Mouse (Mus musculus): Measurements from ENCODE around the gene Pcnt. TPM values are rescaled to one million over a fixed set of nuclear protein-coding genes. Genes with fewer than 3 reads are reported as not detected.

Gene Pcnt
- polyA plus RNA-seq, 1 experiment from 2014 or later = 8.8 TPM

DNA sequence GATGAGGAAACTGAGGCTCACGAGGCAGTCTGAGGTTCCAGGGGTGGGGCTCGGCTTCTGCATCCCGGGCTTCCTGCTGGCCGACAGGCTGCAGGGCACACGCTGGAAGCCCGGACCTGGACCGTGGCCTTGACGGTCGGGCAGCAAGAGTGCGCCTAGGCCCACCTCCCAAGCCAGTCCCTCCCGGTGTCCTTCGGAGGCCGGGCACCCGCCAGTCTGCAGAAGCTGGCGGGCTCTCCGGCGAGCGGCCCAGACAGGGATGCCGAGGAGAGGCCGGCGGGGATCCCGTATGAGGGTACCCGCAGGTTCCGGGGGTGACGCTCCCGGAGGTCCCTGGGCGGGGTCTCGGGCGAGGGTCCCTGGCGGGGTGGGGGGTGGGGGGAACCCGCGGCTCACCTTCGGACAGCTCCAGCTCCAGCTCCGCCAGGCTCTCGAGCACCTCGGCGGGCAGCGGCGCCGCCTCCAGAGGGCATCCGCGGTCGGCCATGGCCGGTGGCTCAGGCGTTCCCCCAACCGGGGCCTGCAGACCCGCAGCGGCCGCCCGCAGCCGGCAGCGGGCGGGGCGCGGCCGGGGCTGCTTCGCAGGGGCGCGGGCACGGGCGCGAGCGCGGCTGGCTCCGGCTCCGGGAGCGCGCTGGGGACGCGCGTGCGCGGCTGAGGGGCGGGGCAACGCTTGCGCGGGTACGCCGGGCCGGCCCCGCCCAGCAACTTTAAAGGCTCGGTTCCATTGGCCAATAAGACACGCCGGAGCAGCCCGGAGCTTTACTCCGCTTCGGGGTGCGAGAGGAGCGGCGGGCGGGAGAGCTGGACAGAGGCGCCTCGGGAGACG is 97.7 kb downstream of the Pcnt start, which contains the start of gene Dip2a:
Gene Dip2a (minus strand): TSS at position 581 of the 829 bp plus-strand sequence.
- H3K9ac ChIP-seq = peak within 1 kb of the TSS; percentile 94
- H3K9me3 ChIP-seq = no peaks in the 10 kb centered on the region
- H3K4me1 ChIP-seq = peaks cover 24% of the 10 kb centered on the region
- ATAC-seq (replicated peaks) = peak; percentile 94
- H3K27ac ChIP-seq = peak within 1 kb of the TSS; percentile 90
- H3K4me2 ChIP-seq = peak within 1 kb of the TSS; percentile 85
- no peaks in the 10 kb centered on the region for H3K27me3 ChIP-seq (replicated peaks)
- H3K4me3 ChIP-seq = peak within 1 kb of the TSS; percentile 77
- under 1% methylated on average over 91 of the region's 94 CpGs for WGBS
- no peaks in the 10 kb centered on the region for H3K36me3 ChIP-seq (replicated peaks)

- Histone ChIP-seq H3K36me3 (replicated peaks) (no peaks in the 10 kb centered on the region), H3K9ac (no peak overlapping the region), H3K4me3 (no peak overlapping the region), H3K4me2 (no peak overlapping the region), H3K9me3 (no peaks in the 10 kb centered on the region), H3K27ac (no peak overlapping the region), H3K4me1 (no peaks in the 10 kb centered on the region), H3K27me3 (replicated peaks) (no peaks in the 10 kb centered on the region)
- WGBS = 36% methylated on average over 4 of the region's 4 CpGs
- ATAC-seq (replicated peaks) = no peak
Observed at GRCm38 (mm10) chr10:76334350-76334749, 108.2 kb downstream of the Pcnt start.

- H3K27ac ChIP-seq = no peak overlapping the region
- no peak overlapping the region for H3K4me3 ChIP-seq
- no peaks in the 10 kb centered on the region for H3K27me3 ChIP-seq (replicated peaks)
- no peaks in the 10 kb centered on the region for H3K9me3 ChIP-seq
- H3K36me3 ChIP-seq (replicated peaks) = no peaks in the 10 kb centered on the region
- 39% methylated on average over 2 of the region's 2 CpGs for WGBS
- no peak for ATAC-seq (replicated peaks)
- no peak overlapping the region for H3K9ac ChIP-seq
- H3K4me1 ChIP-seq = no peaks in the 10 kb centered on the region
- H3K4me2 ChIP-seq = no peak overlapping the region
Observed at GRCm38 (mm10) chr10:76332040-76332439, 110.5 kb downstream of the Pcnt start.

GRCm38 (mm10) chr10:76329093-76329492 is 113.5 kb downstream of the Pcnt start:
- Histone ChIP-seq H3K4me2 (no peak overlapping the region), H3K9ac (no peak overlapping the region), H3K27me3 (replicated peaks) (no peaks in the 10 kb centered on the region), H3K4me1 (no peaks in the 10 kb centered on the region), H3K4me3 (no peak overlapping the region), H3K9me3 (no peaks in the 10 kb centered on the region), H3K36me3 (replicated peaks) (no peaks in the 10 kb centered on the region), H3K27ac (no peak overlapping the region)
- 94% methylated on average over 4 of the region's 4 CpGs for WGBS
- no peak for ATAC-seq (replicated peaks)

- H3K4me1 ChIP-seq = no peaks in the 10 kb centered on the region
- no peak overlapping the region for H3K9ac ChIP-seq
- no peak overlapping the region for H3K4me3 ChIP-seq
- no peak for ATAC-seq (replicated peaks)
- no peaks in the 10 kb centered on the region for H3K27me3 ChIP-seq (replicated peaks)
- WGBS = 96% methylated on average over 3 of the region's 3 CpGs
- H3K36me3 ChIP-seq (replicated peaks) = no peaks in the 10 kb centered on the region
- no peaks in the 10 kb centered on the region for H3K9me3 ChIP-seq
- H3K4me2 ChIP-seq = no peak overlapping the region
- no peak overlapping the region for H3K27ac ChIP-seq
Observed at GRCm38 (mm10) chr10:76328574-76328973, 114.0 kb downstream of the Pcnt start.

GRCm38 (mm10) chr10:76326304-76327006 is 116.1 kb downstream of the Pcnt start:
- no peaks in the 10 kb centered on the region for H3K27me3 ChIP-seq (replicated peaks)
- no peaks in the 10 kb centered on the region for H3K36me3 ChIP-seq (replicated peaks)
- no peak for ATAC-seq (replicated peaks)
- H3K4me1 ChIP-seq = no peaks in the 10 kb centered on the region
- H3K4me3 ChIP-seq = no peak overlapping the region
- WGBS = 80% methylated on average over 6 of the region's 6 CpGs
- no peaks in the 10 kb centered on the region for H3K9me3 ChIP-seq
- H3K4me2 ChIP-seq = no peak overlapping the region
- no peak overlapping the region for H3K27ac ChIP-seq
- H3K9ac ChIP-seq = no peak overlapping the region

DNA sequence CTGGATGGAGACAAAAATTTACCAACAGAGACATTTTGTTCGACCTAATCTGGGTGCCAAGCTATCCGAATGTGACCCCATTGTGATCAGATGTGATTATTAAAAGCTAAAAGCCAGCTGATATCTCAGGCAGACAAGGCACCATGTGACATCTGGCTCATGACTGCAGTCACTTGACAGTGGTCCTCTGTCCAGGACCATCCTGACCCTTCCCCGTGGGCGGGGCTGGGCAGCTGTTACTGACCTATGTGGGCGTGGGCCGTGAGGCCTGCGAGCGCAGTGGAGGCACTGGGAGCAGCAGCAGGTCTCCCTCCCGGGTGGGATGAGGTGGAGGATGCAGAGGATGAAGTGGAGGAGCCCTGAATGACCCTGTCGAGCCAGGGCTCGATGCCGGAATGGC is 125.0 kb downstream of the Pcnt start:
- 91% methylated on average over 12 of the region's 12 CpGs for WGBS
- no peak for ATAC-seq (replicated peaks)
- peaks cover 33% of the 10 kb centered on the region for H3K36me3 ChIP-seq (replicated peaks)
- H3K4me1 ChIP-seq = no peaks in the 10 kb centered on the region
- H3K27ac ChIP-seq = no peak overlapping the region
- H3K9ac ChIP-seq = no peak overlapping the region
- H3K9me3 ChIP-seq = no peaks in the 10 kb centered on the region
- no peak overlapping the region for H3K4me3 ChIP-seq
- H3K27me3 ChIP-seq (replicated peaks) = no peaks in the 10 kb centered on the region
- H3K4me2 ChIP-seq = no peak overlapping the region

- Histone ChIP-seq H3K36me3 (replicated peaks) (peaks cover 38% of the 10 kb centered on the region), H3K4me1 (no peaks in the 10 kb centered on the region), H3K4me3 (no peak overlapping the region), H3K27me3 (replicated peaks) (no peaks in the 10 kb centered on the region), H3K4me2 (no peak overlapping the region), H3K9me3 (no peaks in the 10 kb centered on the region), H3K27ac (no peak overlapping the region), H3K9ac (no peak overlapping the region)
- no peak for ATAC-seq (replicated peaks)
- WGBS = 75% methylated on average over 7 of the region's 7 CpGs
Observed at GRCm38 (mm10) chr10:76316194-76316593, 126.4 kb downstream of the Pcnt start.

DNA sequence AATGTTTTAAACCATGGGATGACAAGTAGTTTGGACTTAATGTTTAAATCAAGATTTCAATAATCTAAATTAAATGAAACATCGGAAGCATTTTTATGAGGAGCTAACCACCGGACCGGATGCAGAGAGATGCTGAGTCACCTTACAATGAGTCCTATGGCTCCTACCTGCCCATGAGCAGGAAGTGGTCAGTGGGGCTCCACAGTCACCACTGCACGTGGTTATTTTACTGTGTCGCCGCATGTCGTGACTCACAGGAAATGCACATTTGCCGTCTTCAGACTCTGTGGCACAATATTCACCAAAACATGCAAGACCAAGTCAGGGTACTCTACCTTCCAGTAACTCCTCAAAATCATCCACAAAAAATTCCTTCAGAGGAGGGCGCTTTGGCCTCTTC is 135.8 kb downstream of the Pcnt start:
- no peaks in the 10 kb centered on the region for H3K4me1 ChIP-seq
- no peak for ATAC-seq (replicated peaks)
- no peak overlapping the region for H3K9ac ChIP-seq
- no peaks in the 10 kb centered on the region for H3K9me3 ChIP-seq
- H3K4me3 ChIP-seq = no peak overlapping the region
- peaks cover 27% of the 10 kb centered on the region for H3K36me3 ChIP-seq (replicated peaks)
- no peak overlapping the region for H3K27ac ChIP-seq
- WGBS = 95% methylated on average over 9 of the region's 9 CpGs
- no peaks in the 10 kb centered on the region for H3K27me3 ChIP-seq (replicated peaks)
- H3K4me2 ChIP-seq = no peak overlapping the region

Other genes with a start within 250 kb of the Pcnt start
- gene Prmt2, start 204.9 kb downstream of the Pcnt start, polyA plus RNA-seq (2015; fragmentation: Nextera tagmentation; extraction: Ambion mirVana) = 400 and 410 TPM in 2 replicates
- gene S100b, start 188.9 kb downstream of the Pcnt start, polyA plus RNA-seq (2015; fragmentation: Nextera tagmentation; extraction: Ambion mirVana) = 1.3 and 1.5 TPM in 2 replicates
- 19.3 and 20.1 TPM in 2 replicates for gene Dip2a, start 97.5 kb downstream of the Pcnt start, polyA plus RNA-seq (2015; fragmentation: Nextera tagmentation; extraction: Ambion mirVana)
- gene AC141477.1, start 2.3 kb downstream of the Pcnt start, polyA plus RNA-seq (2015; fragmentation: Nextera tagmentation; extraction: Ambion mirVana) = not detected in 2 replicates
- gene 2610028H24Rik, start 6.3 kb upstream of the Pcnt start, polyA plus RNA-seq (2015; fragmentation: Nextera tagmentation; extraction: Ambion mirVana) = not detected in 2 replicates
- gene Mcm3ap, start 26.1 kb upstream of the Pcnt start, polyA plus RNA-seq (2015; fragmentation: Nextera tagmentation; extraction: Ambion mirVana) = 58.9 and 71.7 TPM in 2 replicates
- gene Ybey, start 26.3 kb upstream of the Pcnt start, polyA plus RNA-seq (2015; fragmentation: Nextera tagmentation; extraction: Ambion mirVana) = 7.3 TPM in 2 replicates
- gene Lss, start 88.8 kb upstream of the Pcnt start, polyA plus RNA-seq (2015; fragmentation: Nextera tagmentation; extraction: Ambion mirVana) = 43.5 and 44.5 TPM in 2 replicates
- gene Spatc1l, start 119.5 kb upstream of the Pcnt start, polyA plus RNA-seq (2015; fragmentation: Nextera tagmentation; extraction: Ambion mirVana) = not detected in 2 replicates
- 0.08 TPM in 1 of 2 replicates, not detected in the other for gene Ftcd, start 132.9 kb upstream of the Pcnt start, polyA plus RNA-seq (2015; fragmentation: Nextera tagmentation; extraction: Ambion mirVana)
- 17.0 and 19.1 TPM in 2 replicates for gene Col6a2, start 180.8 kb upstream of the Pcnt start, polyA plus RNA-seq (2015; fragmentation: Nextera tagmentation; extraction: Ambion mirVana)